Mouse (Mus musculus): Measurements from ENCODE around the gene Fstl1. TPM values are rescaled to one million over a fixed set of nuclear protein-coding genes. Genes with fewer than 3 reads are reported as not detected.

The Fstl1 gene
- polyA plus RNA-seq, 1 experiment, result 79.7 TPM

- TF ChIP-seq POLR2A (IDR thresholded peaks at IDR 0.05; ENCODE audit: borderline replicate concordance, extremely low read depth, insufficient read depth, insufficient read length, poor library complexity, severe bottlenecking), result no peak
- no peak for TF ChIP-seq CTCF (IDR thresholded peaks at IDR 0.05; ENCODE audit: borderline replicate concordance, extremely low read depth, insufficient read depth, insufficient read length)
- DNase-seq (ENCODE audit: low read depth), result no peak
These were observed 29.2 kb downstream of the Fstl1 start for GRCm38 (mm10) chr16:37805746-37806495.

DNA sequence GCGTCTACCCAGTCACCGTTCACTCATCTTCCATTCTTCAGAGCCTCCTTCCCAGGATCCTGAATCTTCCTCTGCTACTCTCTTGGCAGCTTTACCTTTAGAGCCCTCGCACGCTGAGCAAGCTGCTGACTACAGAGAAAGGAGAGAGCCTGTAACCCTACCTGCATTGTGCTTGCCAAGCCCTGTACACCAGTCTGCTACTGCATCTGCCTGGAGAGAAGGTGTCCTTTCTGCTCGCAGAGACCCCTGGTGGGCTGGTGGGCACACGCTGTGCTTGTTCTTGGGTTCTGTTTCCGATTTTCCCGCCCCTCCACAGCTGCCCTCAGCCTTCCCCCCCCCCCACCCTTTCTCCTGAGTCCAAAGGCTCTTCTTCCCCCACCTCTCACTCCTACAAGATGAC, 30.6 kb downstream of the Fstl1 start:
- peak; percentile 26; the same call in 1 of the 2 replicates for TF ChIP-seq CTCF (IDR thresholded peaks at IDR 0.05; ENCODE audit: borderline replicate concordance, extremely low read depth, insufficient read depth, insufficient read length)
- TF ChIP-seq POLR2A (IDR thresholded peaks at IDR 0.05; ENCODE audit: borderline replicate concordance, extremely low read depth, insufficient read depth, insufficient read length, poor library complexity, severe bottlenecking), result no peak
- DNase-seq (ENCODE audit: low read depth), result no peak

- DNase-seq (ENCODE audit: low read depth), result peak; percentile 79
- TF ChIP-seq CTCF (IDR thresholded peaks at IDR 0.05; ENCODE audit: borderline replicate concordance, extremely low read depth, insufficient read depth, insufficient read length) (no peak), POLR2A (IDR thresholded peaks at IDR 0.05; ENCODE audit: borderline replicate concordance, extremely low read depth, insufficient read depth, insufficient read length, poor library complexity, severe bottlenecking) (no peak)
These were observed 32.4 kb downstream of the Fstl1 start for GRCm38 (mm10) chr16:37808866-37809622.

GRCm38 (mm10) chr16:37809623-37809992, 32.9 kb downstream of the Fstl1 start:
- DNase-seq (ENCODE audit: low read depth), result peak; percentile 37
- TF ChIP-seq POLR2A (IDR thresholded peaks at IDR 0.05; ENCODE audit: borderline replicate concordance, extremely low read depth, insufficient read depth, insufficient read length, poor library complexity, severe bottlenecking), result no peak
- no peak for TF ChIP-seq CTCF (IDR thresholded peaks at IDR 0.05; ENCODE audit: borderline replicate concordance, extremely low read depth, insufficient read depth, insufficient read length)

GRCm38 (mm10) chr16:37811874-37812273, 35.2 kb downstream of the Fstl1 start:
- TF ChIP-seq CTCF (IDR thresholded peaks at IDR 0.05; ENCODE audit: borderline replicate concordance, extremely low read depth, insufficient read depth, insufficient read length), result no peak
- no peak for TF ChIP-seq POLR2A (IDR thresholded peaks at IDR 0.05; ENCODE audit: borderline replicate concordance, extremely low read depth, insufficient read depth, insufficient read length, poor library complexity, severe bottlenecking)
- no peak for DNase-seq (ENCODE audit: low read depth)

- TF ChIP-seq CTCF (IDR thresholded peaks at IDR 0.05; ENCODE audit: borderline replicate concordance, extremely low read depth, insufficient read depth, insufficient read length), result peak; percentile 44; the same call in 1 of the 2 replicates
- TF ChIP-seq POLR2A (IDR thresholded peaks at IDR 0.05; ENCODE audit: borderline replicate concordance, extremely low read depth, insufficient read depth, insufficient read length, poor library complexity, severe bottlenecking), result no peak
- peak; percentile 86 for DNase-seq (ENCODE audit: low read depth)
These were observed 35.8 kb downstream of the Fstl1 start for GRCm38 (mm10) chr16:37812474-37812886.

DNA sequence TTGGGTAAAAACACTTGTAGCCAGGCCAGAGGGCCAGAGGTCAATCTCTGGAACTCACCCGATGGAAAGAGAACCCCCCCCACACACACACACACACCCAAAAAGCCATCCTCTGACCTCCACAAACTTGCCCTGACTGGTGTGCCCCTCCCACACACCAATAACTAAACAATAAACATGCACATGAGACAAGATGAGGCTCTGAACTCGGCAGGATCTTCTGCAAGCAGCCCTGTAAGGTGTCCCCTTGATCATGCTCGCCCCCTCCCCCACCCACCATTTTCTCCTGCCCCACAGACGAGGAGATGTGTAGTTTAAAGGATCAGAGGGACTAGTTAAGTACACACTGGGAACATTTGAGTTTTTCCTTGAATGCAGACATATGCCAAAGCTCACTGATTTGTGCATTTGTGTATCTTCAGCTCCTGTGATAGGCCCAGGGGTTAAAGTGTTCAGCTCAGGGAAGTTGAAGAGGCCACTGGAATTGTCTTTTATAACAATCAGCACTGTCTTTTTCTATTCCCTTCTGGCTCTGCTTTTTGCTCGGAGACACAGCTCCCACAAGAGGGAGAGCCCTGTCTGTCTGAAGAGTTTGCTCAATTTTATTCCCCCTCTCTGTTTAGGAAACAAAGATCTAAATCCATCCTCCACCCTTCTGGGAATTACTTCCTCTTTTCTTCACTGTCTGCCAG, 37.2 kb downstream of the Fstl1 start:
- no peak for TF ChIP-seq POLR2A (IDR thresholded peaks at IDR 0.05; ENCODE audit: borderline replicate concordance, extremely low read depth, insufficient read depth, insufficient read length, poor library complexity, severe bottlenecking)
- no peak for TF ChIP-seq CTCF (IDR thresholded peaks at IDR 0.05; ENCODE audit: borderline replicate concordance, extremely low read depth, insufficient read depth, insufficient read length)
- no peak for DNase-seq (ENCODE audit: low read depth)

DNA sequence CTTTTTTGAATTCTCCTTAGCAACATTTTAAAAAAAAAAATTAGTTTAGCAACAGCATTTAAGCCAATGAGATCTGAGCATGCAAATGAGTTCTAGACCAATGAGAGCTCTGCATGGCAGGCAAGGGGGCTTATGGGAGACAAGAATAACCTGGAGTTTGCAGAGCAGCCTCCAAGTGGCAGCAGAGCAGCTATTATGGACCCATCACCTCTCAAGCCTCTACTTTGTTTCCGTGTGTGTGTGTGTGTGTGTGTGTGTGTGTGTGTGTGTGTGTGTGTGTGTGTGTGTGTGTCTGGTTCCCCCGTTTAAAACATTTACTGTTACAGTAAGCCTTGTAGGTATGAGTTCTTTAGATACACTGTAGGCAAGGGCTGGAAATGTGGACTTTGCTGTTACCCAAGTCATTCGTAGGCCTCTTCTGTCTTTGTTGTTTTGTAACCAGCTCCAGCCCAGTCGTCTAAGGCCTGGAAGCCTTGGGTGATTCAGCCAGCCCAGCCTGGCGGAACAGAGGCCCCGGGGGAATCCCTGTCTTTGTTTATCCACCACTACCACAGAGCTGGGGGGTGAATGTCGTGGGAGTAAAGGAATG, 37.8 kb downstream of the Fstl1 start:
- DNase-seq (ENCODE audit: low read depth), result peak; percentile 97
- peak; percentile 67 for TF ChIP-seq CTCF (IDR thresholded peaks at IDR 0.05; ENCODE audit: borderline replicate concordance, extremely low read depth, insufficient read depth, insufficient read length)
- TF ChIP-seq POLR2A (IDR thresholded peaks at IDR 0.05; ENCODE audit: borderline replicate concordance, extremely low read depth, insufficient read depth, insufficient read length, poor library complexity, severe bottlenecking), result no peak

- TF ChIP-seq POLR2A (IDR thresholded peaks at IDR 0.05; ENCODE audit: borderline replicate concordance, extremely low read depth, insufficient read depth, insufficient read length, poor library complexity, severe bottlenecking), result no peak
- TF ChIP-seq CTCF (IDR thresholded peaks at IDR 0.05; ENCODE audit: borderline replicate concordance, extremely low read depth, insufficient read depth, insufficient read length), result no peak
- no peak for DNase-seq (ENCODE audit: low read depth)
These were observed 41.3 kb downstream of the Fstl1 start for GRCm38 (mm10) chr16:37817986-37818385.

DNA sequence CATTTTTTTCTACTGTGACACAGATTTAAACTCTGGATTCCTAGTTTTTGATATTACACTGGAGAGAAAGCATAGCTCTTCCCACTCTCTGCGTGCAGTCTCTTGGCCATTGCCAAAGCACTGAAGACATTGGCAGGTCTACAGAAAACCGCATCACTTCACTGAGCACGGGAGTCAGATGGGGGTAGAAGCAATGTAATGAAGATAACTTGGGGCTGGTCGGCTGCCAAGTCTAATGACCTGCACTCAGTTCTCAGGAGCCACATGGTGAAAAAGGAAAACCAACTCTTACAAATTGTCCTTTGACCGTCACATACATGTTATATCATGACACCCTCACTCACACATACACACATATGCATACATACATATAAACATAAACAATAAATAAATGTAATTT, 47.3 kb downstream of the Fstl1 start:
- TF ChIP-seq POLR2A (IDR thresholded peaks at IDR 0.05; ENCODE audit: borderline replicate concordance, extremely low read depth, insufficient read depth, insufficient read length, poor library complexity, severe bottlenecking), result no peak
- TF ChIP-seq CTCF (IDR thresholded peaks at IDR 0.05; ENCODE audit: borderline replicate concordance, extremely low read depth, insufficient read depth, insufficient read length), result no peak
- peak; percentile 60 for DNase-seq (ENCODE audit: low read depth)

Measured in brain, embryonic 14.5 days (tissue).